Mouse (Mus musculus) intestine, embryonic 16.5 days (tissue): Measurements from ENCODE around the gene Tspan11. TPM values are rescaled to one million over a fixed set of nuclear protein-coding genes. Genes with fewer than 3 reads are reported as not detected.

ENCODE experiments used
- ATAC-seq: fragments of 200-750 bp; cut with Nextera tagmentation; 2 replicates; pipeline ENCODE4 v1.8.0; 2017; ENCODE audit warnings: moderate TSS enrichment, moderate library complexity
- H3K27ac ChIP-seq: fragments of 300-500 bp; sonication (generic); 2 replicates; pipeline ENCODE4 v1.5.1; 2014; ENCODE audit warnings: mild to moderate bottlenecking, low read length
- H3K27me3 ChIP-seq: fragments of 300-500 bp; sonication (generic); replicated peaks from 2 replicates; pipeline ENCODE4 v1.6.1; 2014; ENCODE audit warnings: low read length, control low read depth, mixed read lengths; ENCODE audit not compliant: control insufficient read depth, insufficient read depth
- H3K36me3 ChIP-seq: fragments of 300-500 bp; sonication (generic); 2 replicates; pipeline ENCODE4 v1.6.1; 2014; ENCODE audit warnings: low read length, control low read depth; ENCODE audit not compliant: control insufficient read depth, insufficient read depth
- H3K4me1 ChIP-seq: fragments of 300-500 bp; sonication (generic); 2 replicates; pipeline ENCODE4 v1.6.1; 2014; ENCODE audit warnings: low read length, control low read depth, mixed read lengths; ENCODE audit not compliant: control insufficient read depth, insufficient read depth
- H3K4me2 ChIP-seq: fragments of 300-500 bp; sonication (generic); 2 replicates; pipeline ENCODE4 v1.6.1; 2014; ENCODE audit warnings: low read depth, low read length, control low read depth
- H3K4me3 ChIP-seq: fragments of 300-500 bp; sonication (generic); 2 replicates; pipeline ENCODE4 v1.5.1; 2014; ENCODE audit warnings: mild to moderate bottlenecking, low read length
- H3K9ac ChIP-seq: fragments of 300-500 bp; sonication (generic); 2 replicates; pipeline ENCODE4 v1.6.1; 2014; ENCODE audit warnings: low read depth, low read length
- H3K9me3 ChIP-seq: fragments of 300-500 bp; sonication (generic); 2 replicates; pipeline ENCODE4 v1.6.1; 2016; ENCODE audit warnings: low read length, control low read depth; ENCODE audit not compliant: control insufficient read depth
- WGBS: fragments of 180-500 bp; shearing (Covaris S2); extraction: QIAGEN DNeasy Blood & Tissue Kit; methylation state at CpG from one replicate; pipeline ENCODE4 v1.1.7; 2014; 5-methylcytosine and 5-hydroxymethylcytosine counted together
- polyA plus RNA-seq: library from polyadenylated mRNA; unstranded; fragments of >200 nt; fragmentation: Nextera tagmentation; extraction: Ambion mirVana; gene quantifications from 2 replicates; pipeline ENCODE4 v1.2.1, GENCODE M21; 2015

Gene Tspan11
- polyA plus RNA-seq, 1 experiment from 2014 or later, result 2.5 TPM

GRCm38 (mm10) chr6:127872581-127872980 lies 14.8 kb upstream of the Tspan11 start:
- ATAC-seq, result no peak
- H3K4me1 ChIP-seq, result peaks cover 4% of the 10 kb centered on the region; the same call in 1 of the 2 replicates
- H3K4me3 ChIP-seq, result no peak overlapping the region
- no peak overlapping the region for H3K27ac ChIP-seq
- H3K4me2 ChIP-seq, result no peak overlapping the region
- H3K36me3 ChIP-seq, result no peaks in the 10 kb centered on the region
- 90% methylated on average over 8 of the region's 8 CpGs for WGBS
- H3K27me3 ChIP-seq, result no peaks in the 10 kb centered on the region
- H3K9me3 ChIP-seq, result no peaks in the 10 kb centered on the region
- H3K9ac ChIP-seq, result no peak overlapping the region

- Histone ChIP-seq H3K36me3 (no peaks in the 10 kb centered on the region), H3K4me2 (no peak overlapping the region), H3K4me3 (no peak overlapping the region), H3K4me1 (peaks cover 4% of the 10 kb centered on the region; the same call in 1 of the 2 replicates), H3K27ac (no peak overlapping the region), H3K9me3 (no peaks in the 10 kb centered on the region), H3K27me3 (no peaks in the 10 kb centered on the region), H3K9ac (no peak overlapping the region)
- WGBS, result 64% methylated on average over 11 of the region's 11 CpGs
- no peak for ATAC-seq
Observed at GRCm38 (mm10) chr6:127875883-127876282, 11.5 kb upstream of the Tspan11 start.

GRCm38 (mm10) chr6:127876436-127876835 lies 11.0 kb upstream of the Tspan11 start:
- Histone ChIP-seq H3K4me2 (no peak overlapping the region), H3K9ac (no peak overlapping the region), H3K9me3 (no peaks in the 10 kb centered on the region), H3K27me3 (no peaks in the 10 kb centered on the region), H3K4me3 (no peak overlapping the region), H3K27ac (no peak overlapping the region), H3K4me1 (peaks cover 4% of the 10 kb centered on the region; the same call in 1 of the 2 replicates), H3K36me3 (no peaks in the 10 kb centered on the region)
- 72% methylated on average over 9 of the region's 9 CpGs for WGBS
- no peak for ATAC-seq

- no peak for ATAC-seq
- WGBS, result 63% methylated on average over 12 of the region's 12 CpGs
- Histone ChIP-seq H3K4me2 (no peak overlapping the region), H3K27ac (no peak overlapping the region), H3K9me3 (no peaks in the 10 kb centered on the region), H3K9ac (no peak overlapping the region), H3K4me1 (peaks cover 4% of the 10 kb centered on the region; the same call in 1 of the 2 replicates), H3K36me3 (no peaks in the 10 kb centered on the region), H3K4me3 (no peak overlapping the region), H3K27me3 (no peaks in the 10 kb centered on the region)
Observed at GRCm38 (mm10) chr6:127877026-127877425, 10.4 kb upstream of the Tspan11 start.

GRCm38 (mm10) chr6:127879472-127879871 lies 7.9 kb upstream of the Tspan11 start:
- WGBS, result 91% methylated on average over 6 of the region's 6 CpGs
- H3K9ac ChIP-seq, result no peak overlapping the region
- H3K4me3 ChIP-seq, result no peak overlapping the region
- H3K9me3 ChIP-seq, result no peaks in the 10 kb centered on the region
- no peak overlapping the region for H3K4me2 ChIP-seq
- no peaks in the 10 kb centered on the region for H3K27me3 ChIP-seq
- no peaks in the 10 kb centered on the region for H3K36me3 ChIP-seq
- peaks cover 4% of the 10 kb centered on the region; the same call in 1 of the 2 replicates for H3K4me1 ChIP-seq
- no peak for ATAC-seq
- H3K27ac ChIP-seq, result no peak overlapping the region

GRCm38 (mm10) chr6:127886916-127887315 lies 473 bp upstream of the Tspan11 start:
- ATAC-seq, result no peak
- Histone ChIP-seq H3K4me1 (peaks cover 12% of the 10 kb centered on the region; the same call in 1 of the 2 replicates), H3K27ac (no peak overlapping the region), H3K27me3 (no peaks in the 10 kb centered on the region; the same call in 1 of the 2 replicates), H3K36me3 (no peaks in the 10 kb centered on the region), H3K4me3 (0 out of 2 replicates have a peak overlapping the region, but pooled peaks have one; percentile 44), H3K9ac (no peak overlapping the region), H3K4me2 (no peak overlapping the region), H3K9me3 (no peaks in the 10 kb centered on the region)
- 12% methylated on average over 7 of the region's 7 CpGs for WGBS

- Histone ChIP-seq H3K27ac (no peak overlapping the region), H3K4me2 (0 out of 2 replicates have a peak overlapping the region, but pooled peaks have one; percentile 66), H3K9ac (no peak overlapping the region), H3K4me1 (peaks cover 12% of the 10 kb centered on the region; the same call in 1 of the 2 replicates), H3K27me3 (no peaks in the 10 kb centered on the region; the same call in 1 of the 2 replicates), H3K9me3 (no peaks in the 10 kb centered on the region), H3K36me3 (no peaks in the 10 kb centered on the region), H3K4me3 (no peak overlapping the region)
- ATAC-seq, result no peak
- 79% methylated on average over 3 of the region's 3 CpGs for WGBS
Observed at GRCm38 (mm10) chr6:127888581-127888980, 1.2 kb downstream of the Tspan11 start.

- Histone ChIP-seq H3K27me3 (no peaks in the 10 kb centered on the region), H3K36me3 (no peaks in the 10 kb centered on the region), H3K9me3 (no peaks in the 10 kb centered on the region), H3K4me3 (no peak overlapping the region), H3K4me2 (no peak overlapping the region), H3K4me1 (0 out of 2 replicates have a peak, but pooled peaks cover 2% of the 10 kb centered on the region), H3K9ac (no peak overlapping the region), H3K27ac (no peak overlapping the region)
- ATAC-seq, result no peak
- 40% methylated on average over 6 of the region's 6 CpGs for WGBS
Observed at GRCm38 (mm10) chr6:127893611-127894010, 6.2 kb downstream of the Tspan11 start.

GRCm38 (mm10) chr6:127894999-127895398 lies 7.6 kb downstream of the Tspan11 start:
- WGBS, result 38% methylated on average over 6 of the region's 6 CpGs
- no peak for ATAC-seq
- H3K27me3 ChIP-seq, result no peaks in the 10 kb centered on the region
- H3K4me3 ChIP-seq, result no peak overlapping the region
- no peaks in the 10 kb centered on the region for H3K36me3 ChIP-seq
- H3K9me3 ChIP-seq, result no peaks in the 10 kb centered on the region
- H3K27ac ChIP-seq, result no peak overlapping the region
- no peak overlapping the region for H3K4me2 ChIP-seq
- 0 out of 2 replicates have a peak, but pooled peaks cover 2% of the 10 kb centered on the region for H3K4me1 ChIP-seq
- H3K9ac ChIP-seq, result no peak overlapping the region

- 0 out of 2 replicates have a peak, but pooled peaks cover 2% of the 10 kb centered on the region for H3K4me1 ChIP-seq
- 68% methylated on average over 3 of the region's 3 CpGs for WGBS
- H3K9ac ChIP-seq, result no peak overlapping the region
- ATAC-seq, result no peak
- H3K27ac ChIP-seq, result no peak overlapping the region
- H3K9me3 ChIP-seq, result no peaks in the 10 kb centered on the region
- H3K4me2 ChIP-seq, result no peak overlapping the region
- no peaks in the 10 kb centered on the region for H3K27me3 ChIP-seq
- H3K4me3 ChIP-seq, result no peak overlapping the region
- H3K36me3 ChIP-seq, result no peaks in the 10 kb centered on the region
Observed at GRCm38 (mm10) chr6:127896425-127896824, 9.0 kb downstream of the Tspan11 start.
